Mouse (Mus musculus) common myeloid progenitor, adult 5-6 weeks (primary cell): Measurements from ENCODE around the gene Olfr885. TPM values are rescaled to one million over a fixed set of nuclear protein-coding genes. Genes with fewer than 3 reads are reported as not detected.

Source experiments
- ATAC-seq: replicated peaks from 2 replicates; pipeline ENCODE4 v1.8.0; 2016; ENCODE audit warnings: low read depth, mild to moderate bottlenecking, moderate TSS enrichment, inconsistent platforms; ENCODE audit not compliant: poor library complexity, severe bottlenecking
- total RNA-seq: library from RNA; stranded (forward); fragments of 200-1000, 187-1606 nt; gene quantifications from 2 replicates; pipeline ENCODE4 v1.2.3, GENCODE M21; 2017

Gene Olfr885
- total RNA-seq, result not detected in 2 replicates

GRCm38 (mm10) chr9:38061022-38061421 is at the start of gene Olfr885:
TSS of gene Olfr885 (plus strand) at chr9:38061322.
- no peak for ATAC-seq

DNA sequence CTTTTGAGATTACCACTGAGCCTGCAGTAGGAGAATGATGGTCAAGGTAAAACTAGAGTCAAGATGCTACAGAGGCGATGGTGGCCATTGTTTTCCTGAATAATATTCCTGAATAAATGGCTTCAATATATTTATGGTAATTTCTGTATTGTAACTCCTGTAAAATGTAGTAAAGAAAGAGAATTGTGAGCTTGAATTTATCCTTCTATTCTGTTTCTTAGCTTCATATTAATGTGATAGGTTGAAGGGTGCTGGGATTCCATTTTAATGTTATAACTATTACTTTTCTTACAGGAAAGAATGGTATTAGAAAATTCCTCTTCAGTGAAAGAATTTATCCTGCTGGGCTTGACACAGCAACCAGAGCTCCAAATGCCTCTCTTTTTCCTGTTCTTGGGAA is 35.6 kb upstream of the Olfr885 start, which contains the start of gene Olfr883:
Gene Olfr883 (plus strand): TSS at position 301 of the 400 bp plus-strand sequence.
- no peak for ATAC-seq

GRCm38 (mm10) chr9:38046255-38046654 is 14.9 kb upstream of the Olfr885 start, which contains the start of gene Olfr884:
TSS of gene Olfr884 (plus strand) at chr9:38046555.
- ATAC-seq, result no peak

GRCm38 (mm10) chr9:38083772-38084171 is 22.6 kb downstream of the Olfr885 start, which contains the start of gene Olfr887:
TSS of gene Olfr887 (plus strand) at chr9:38084072.
- ATAC-seq, result no peak

- no peak for ATAC-seq
These were observed 46.7 kb downstream of the Olfr885 start, which contains the start of gene Olfr888 for GRCm38 (mm10) chr9:38107828-38108227. TSS of gene Olfr888 (plus strand) at chr9:38108128.

Other genes with a start within 250 kb of the Olfr885 start
- not detected in 2 replicates for gene Olfr877, start 207.1 kb upstream of the Olfr885 start, total RNA-seq
- gene Olfr145, start 164.6 kb upstream of the Olfr885 start, total RNA-seq, result not detected in 2 replicates
- not detected in 2 replicates for gene Olfr878, start 143.5 kb upstream of the Olfr885 start, total RNA-seq
- not detected in 2 replicates for gene Olfr881, start 69.5 kb upstream of the Olfr885 start, total RNA-seq
- not detected in 2 replicates for gene Olfr883, start 35.5 kb upstream of the Olfr885 start, total RNA-seq
- not detected in 2 replicates for gene Olfr884, start 14.8 kb upstream of the Olfr885 start, total RNA-seq
- gene Olfr887, start 22.8 kb downstream of the Olfr885 start, total RNA-seq, result not detected in 2 replicates
- gene Olfr888, start 46.8 kb downstream of the Olfr885 start, total RNA-seq, result not detected in 2 replicates
- 0.05 TPM in 1 of 2 replicates, not detected in the other for gene Olfr889, start 53.9 kb downstream of the Olfr885 start, total RNA-seq
- gene Olfr890, start 81.2 kb downstream of the Olfr885 start, total RNA-seq, result not detected in 2 replicates
- not detected in 2 replicates for gene Olfr891, start 119.5 kb downstream of the Olfr885 start, total RNA-seq
- not detected in 2 replicates for gene Olfr893, start 147.0 kb downstream of the Olfr885 start, total RNA-seq
- not detected in 2 replicates for gene Olfr894, start 156.7 kb downstream of the Olfr885 start, total RNA-seq
- not detected in 2 replicates for gene Olfr143, start 191.5 kb downstream of the Olfr885 start, total RNA-seq
- gene Olfr895, start 206.5 kb downstream of the Olfr885 start, total RNA-seq, result not detected in 2 replicates
- not detected in 2 replicates for gene Olfr896-ps1, start 229.8 kb downstream of the Olfr885 start, total RNA-seq